Mouse (Mus musculus) lung, adult 2 months (tissue): ENCODE results near the gene Zmynd11.
A peak's percentile ranks its signal among the peaks of the same experiment; 100 is the strongest.

Source experiments
- CTCF ChIP-seq: fragments of 200-500 bp; IDR thresholded peaks from 2 replicates; pipeline ENCODE4 v1.5.1; 2011; ENCODE audit warnings: mild to moderate bottlenecking, low read length, control low read depth; ENCODE audit not compliant: insufficient read depth
- POLR2A ChIP-seq: fragments of 200-500 bp; IDR thresholded peaks from 2 replicates; pipeline ENCODE4 v1.6.1; 2011; ENCODE audit warnings: low read depth, mild to moderate bottlenecking, control low read depth, low read length, borderline replicate concordance; ENCODE audit errors: extremely low read depth

DNA sequence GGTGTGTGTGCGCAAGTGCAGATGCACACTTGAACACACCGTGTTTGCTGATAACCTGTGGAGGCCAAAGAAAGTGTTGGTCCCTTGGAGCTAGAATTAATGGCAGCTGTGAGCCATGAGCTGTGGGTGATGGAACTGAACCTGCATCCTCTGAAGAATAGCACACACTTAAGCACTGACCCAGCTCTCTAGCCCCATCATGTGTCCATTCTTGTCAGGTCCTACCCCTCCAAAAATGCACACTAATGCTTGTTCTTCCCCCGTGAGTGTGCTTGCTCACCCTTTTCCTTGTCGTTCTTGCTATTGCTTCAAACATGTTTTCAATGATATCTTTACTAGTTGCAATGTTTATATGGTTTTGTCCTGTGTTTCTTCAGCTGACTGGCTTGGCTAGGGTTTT is 128.6 kb downstream of the Zmynd11 start:
- TF ChIP-seq POLR2A (no peak), CTCF (peak; percentile 33; the same call in 1 of the 2 replicates)
